Mouse (Mus musculus) midbrain, embryonic 14.5 days (tissue): ENCODE measurements around the gene Sh3glb2. TPM values are rescaled to one million over a fixed set of nuclear protein-coding genes. Genes with fewer than 3 reads are reported as not detected.

Experiments used
- ATAC-seq: fragments of 200-750 bp; cut with Nextera tagmentation; 2 replicates; pipeline ENCODE4 v1.8.0; 2017; ENCODE audit warnings: moderate number of reproducible peaks, moderate library complexity; ENCODE audit not compliant: low FRiP score, low TSS enrichment
- DNase-seq: peaks from one replicate; pipeline ENCODE4 v3.0.0-alpha.2; 2015
- H3K27ac ChIP-seq: fragments of 300-500 bp; sonication (generic); replicated peaks from 2 replicates; pipeline ENCODE4 v1.5.1; 2014; ENCODE audit warnings: mild to moderate bottlenecking, low read depth, low read length, moderate library complexity
- H3K27me3 ChIP-seq: fragments of 300-500 bp; sonication (generic); 2 replicates; pipeline ENCODE4 v1.6.1; 2014; ENCODE audit warnings: low read length, control low read depth, mixed read lengths; ENCODE audit not compliant: control insufficient read depth, insufficient read depth
- H3K36me3 ChIP-seq: fragments of 300-500 bp; sonication (generic); 2 replicates; pipeline ENCODE4 v1.6.1; 2014; ENCODE audit warnings: low read length, control low read depth; ENCODE audit not compliant: control insufficient read depth, insufficient read depth
- H3K4me1 ChIP-seq: fragments of 300-500 bp; sonication (generic); 2 replicates; pipeline ENCODE4 v1.6.1; 2014; ENCODE audit warnings: mild to moderate bottlenecking, antibody characterized with exemption, low read length, control low read depth; ENCODE audit not compliant: control insufficient read depth, insufficient read depth
- H3K4me2 ChIP-seq: fragments of 300-500 bp; sonication (generic); 2 replicates; pipeline ENCODE4 v1.6.1; 2014; ENCODE audit warnings: mild to moderate bottlenecking, low read length, moderate library complexity
- H3K4me3 ChIP-seq: fragments of 300-500 bp; sonication (generic); replicated peaks from 2 replicates; pipeline ENCODE4 v1.5.1; 2014; ENCODE audit warnings: low read depth, low read length
- H3K9ac ChIP-seq: fragments of 300-500 bp; sonication (generic); replicated peaks from 2 replicates; pipeline ENCODE4 v1.6.1; 2014; ENCODE audit warnings: mild to moderate bottlenecking, low read length, moderate library complexity
- H3K9me3 ChIP-seq: fragments of 300-500 bp; sonication (generic); 2 replicates; pipeline ENCODE4 v1.6.1; 2016; ENCODE audit warnings: low read length, control low read depth, mixed read lengths; ENCODE audit not compliant: control insufficient read depth
- WGBS: fragments of 180-500 bp; shearing (Covaris S2); extraction: QIAGEN DNeasy Blood & Tissue Kit; methylation state at CpG from one replicate; pipeline ENCODE4 v1.1.7; 2014; 5-methylcytosine and 5-hydroxymethylcytosine counted together
- polyA plus RNA-seq: library from polyadenylated mRNA; unstranded; fragments of >200 nt; fragmentation: Nextera tagmentation; extraction: Ambion mirVana; gene quantifications from 2 replicates; pipeline ENCODE4 v1.2.1, GENCODE M21; 2014

The Sh3glb2 gene
- polyA plus RNA-seq, 1 experiment from 2014 or later: 129 TPM

DNA sequence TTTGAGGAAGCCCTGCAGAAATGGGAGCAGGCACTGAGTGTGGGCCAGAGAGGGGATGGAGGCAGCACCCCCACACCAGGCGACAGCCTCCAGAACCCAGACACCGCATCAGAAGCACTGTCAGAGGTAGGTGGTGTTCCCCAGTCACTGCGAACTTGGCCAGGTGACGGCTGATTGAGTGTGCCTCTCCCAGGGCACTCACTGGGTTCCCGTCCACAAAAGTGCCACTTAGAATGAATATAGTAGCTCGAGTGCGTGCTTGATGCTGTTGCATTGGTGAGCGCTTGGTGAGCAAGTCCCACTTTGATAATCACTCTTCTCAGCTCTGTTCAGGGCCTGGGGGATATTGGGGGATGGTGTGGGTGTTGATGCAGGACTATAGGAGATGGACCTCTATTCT lies 12.4 kb upstream of the Sh3glb2 start:
- no peak overlapping the region for H3K4me3 ChIP-seq
- 97% methylated on average over 8 of the region's 8 CpGs for WGBS
- H3K4me1 ChIP-seq: no peaks in the 10 kb centered on the region
- peaks cover 83% of the 10 kb centered on the region for H3K36me3 ChIP-seq
- ATAC-seq (no peak), DNase-seq (no peak)
- H3K4me2 ChIP-seq: no peak overlapping the region
- H3K27ac ChIP-seq: no peak overlapping the region
- H3K9me3 ChIP-seq: no peaks in the 10 kb centered on the region
- no peak overlapping the region for H3K9ac ChIP-seq
- H3K27me3 ChIP-seq: no peaks in the 10 kb centered on the region

DNA sequence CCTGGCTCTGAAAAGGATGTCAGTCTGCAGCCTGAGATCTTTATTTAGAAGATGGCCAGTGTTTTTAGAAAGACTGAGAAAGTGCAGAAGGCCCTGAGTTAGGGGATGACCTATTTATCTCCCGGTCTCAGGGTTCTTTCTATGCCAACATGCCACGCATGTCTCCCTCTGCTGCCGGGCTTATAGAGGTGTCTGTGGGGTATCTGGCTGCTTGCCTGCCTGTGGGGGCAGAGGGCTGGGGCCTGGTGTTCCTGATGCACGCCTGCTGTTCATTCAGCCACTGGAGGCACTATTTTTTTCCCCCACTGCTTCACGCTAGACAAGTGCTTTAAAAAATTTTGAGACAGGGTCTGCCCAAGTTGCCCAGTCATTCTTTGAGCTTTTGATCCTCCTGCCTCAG lies 7.1 kb upstream of the Sh3glb2 start:
- H3K9me3 ChIP-seq: no peaks in the 10 kb centered on the region
- H3K27me3 ChIP-seq: no peaks in the 10 kb centered on the region
- H3K4me3 ChIP-seq: no peak overlapping the region
- H3K4me2 ChIP-seq: no peak overlapping the region
- 73% methylated on average over 5 of the region's 5 CpGs for WGBS
- peaks cover 10% of the 10 kb centered on the region for H3K4me1 ChIP-seq
- no peak overlapping the region for H3K27ac ChIP-seq
- H3K36me3 ChIP-seq: peaks cover 42% of the 10 kb centered on the region
- ATAC-seq (no peak), DNase-seq (no peak)
- no peak overlapping the region for H3K9ac ChIP-seq

- Histone ChIP-seq H3K9ac (peak overlapping the region; percentile 73), H3K4me3 (peak overlapping the region; percentile 89)
Observed at GRCm38 (mm10) chr2:30365281-30366069, 6.3 kb upstream of the Sh3glb2 start.

DNA sequence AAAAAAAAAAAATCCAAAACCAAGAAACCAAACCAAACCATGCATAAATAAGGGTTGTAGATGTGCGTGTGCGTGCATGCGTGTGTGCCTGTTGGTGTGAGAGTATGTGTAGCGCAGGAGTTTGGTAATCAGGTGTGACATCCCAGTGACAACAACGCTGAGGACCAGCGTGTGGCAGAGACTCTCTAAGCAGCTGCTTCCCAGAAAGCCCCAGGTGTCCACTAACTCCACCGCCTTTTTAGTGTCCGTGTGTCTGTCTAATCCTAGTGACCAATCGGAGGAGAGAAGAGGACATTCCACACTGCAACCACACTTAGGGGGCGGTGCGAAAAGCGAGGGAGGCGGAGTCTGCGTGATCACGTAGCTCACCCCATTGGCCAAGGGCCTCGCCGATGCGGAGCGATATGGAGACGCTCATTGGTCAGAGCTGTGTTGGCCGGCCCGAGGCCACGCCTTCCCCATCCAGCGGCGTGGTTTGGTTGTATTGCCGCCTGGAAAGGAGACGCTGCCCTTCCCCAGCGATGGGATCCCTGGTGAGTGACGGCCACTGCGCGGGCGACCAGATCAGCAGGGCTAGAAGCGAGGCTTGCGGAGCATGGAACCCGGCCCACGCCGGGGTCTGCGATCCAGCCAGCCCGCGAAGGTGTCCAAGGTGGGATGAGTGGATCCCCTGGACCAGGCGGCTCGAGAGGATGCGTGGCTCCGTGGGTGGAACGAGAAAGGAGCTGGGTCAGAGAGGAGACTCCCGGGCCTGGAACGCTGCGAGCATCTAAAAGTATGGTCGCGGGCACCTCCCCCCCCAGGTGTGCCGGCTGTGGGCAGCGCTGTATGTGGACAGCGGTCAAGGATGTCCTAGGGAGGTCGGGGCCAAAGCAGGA lies 4.9 kb upstream of the Sh3glb2 start, which contains the start of gene Miga2:
Gene Miga2 (plus strand): TSS at position 461 of the 878 bp plus-strand sequence.
- WGBS: under 1% methylated on average over 54 of the region's 54 CpGs
- Histone ChIP-seq H3K9ac (peak within 1 kb of the TSS; percentile 73), H3K4me2 (peak within 1 kb of the TSS; percentile 95), H3K27me3 (no peaks in the 10 kb centered on the region), H3K36me3 (peaks cover 20% of the 10 kb centered on the region), H3K4me1 (peaks cover 12% of the 10 kb centered on the region), H3K4me3 (peak within 1 kb of the TSS; percentile 89), H3K9me3 (no peaks in the 10 kb centered on the region), H3K27ac (peak within 1 kb of the TSS; percentile 70)
- peak; percentile 98 for ATAC-seq
- peak; percentile 99 for DNase-seq

More at GRCm38 (mm10) chr2:30365281-30366069, 6.3 kb upstream of the Sh3glb2 start:
- DNase-seq (no peak), ATAC-seq (no peak)
- H3K4me2 ChIP-seq: peak overlapping the region; percentile 95
- H3K27me3 ChIP-seq: no peaks in the 10 kb centered on the region
- H3K36me3 ChIP-seq: peaks cover 35% of the 10 kb centered on the region
- H3K4me1 ChIP-seq: peaks cover 10% of the 10 kb centered on the region
- 86% methylated on average over 2 of the region's 2 CpGs for WGBS
- no peaks in the 10 kb centered on the region for H3K9me3 ChIP-seq
- no peak overlapping the region for H3K27ac ChIP-seq

DNA sequence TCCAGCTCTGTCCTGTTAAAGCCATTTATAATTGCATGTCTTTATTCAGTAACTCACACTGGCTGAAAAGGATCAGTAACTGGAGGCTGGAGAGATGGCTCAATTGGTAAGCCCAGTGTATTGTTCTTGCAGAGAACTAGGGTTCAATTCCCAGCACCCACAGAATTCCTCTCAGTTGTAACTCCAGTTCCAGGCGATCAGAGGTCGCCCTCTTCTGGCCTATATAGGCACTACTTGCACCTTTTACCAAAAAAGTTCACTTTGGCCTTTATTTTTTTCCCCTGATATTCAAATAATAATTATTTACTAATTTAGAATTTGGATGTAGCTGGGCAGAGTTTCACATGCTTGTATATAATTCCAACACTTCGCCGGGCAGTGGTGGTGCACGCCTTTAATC lies 3.7 kb upstream of the Sh3glb2 start:
- no peak overlapping the region for H3K4me3 ChIP-seq
- ATAC-seq: no peak
- 76% methylated on average over 5 of the region's 5 CpGs for WGBS

GRCm38 (mm10) chr2:30360626-30361025 lies 1.5 kb upstream of the Sh3glb2 start:
- Histone ChIP-seq H3K4me3 (no peak overlapping the region), H3K27me3 (no peaks in the 10 kb centered on the region), H3K36me3 (no peaks in the 10 kb centered on the region), H3K27ac (no peak overlapping the region), H3K9me3 (no peaks in the 10 kb centered on the region), H3K9ac (no peak overlapping the region), H3K4me1 (peaks cover 25% of the 10 kb centered on the region), H3K4me2 (no peak overlapping the region)
- whole genome bisulfite sequencing: 50% methylated on average over 10 of the region's 10 CpGs
- ATAC-seq: no peak
- no peak for DNase-seq

More for the DNA sequence above, 3.7 kb upstream of the Sh3glb2 start:
- Histone ChIP-seq H3K36me3 (peaks cover 9% of the 10 kb centered on the region), H3K27me3 (no peaks in the 10 kb centered on the region), H3K4me2 (no peak overlapping the region), H3K27ac (no peak overlapping the region), H3K9ac (no peak overlapping the region), H3K9me3 (no peaks in the 10 kb centered on the region), H3K4me1 (peaks cover 20% of the 10 kb centered on the region)
- no peak for DNase-seq

DNA sequence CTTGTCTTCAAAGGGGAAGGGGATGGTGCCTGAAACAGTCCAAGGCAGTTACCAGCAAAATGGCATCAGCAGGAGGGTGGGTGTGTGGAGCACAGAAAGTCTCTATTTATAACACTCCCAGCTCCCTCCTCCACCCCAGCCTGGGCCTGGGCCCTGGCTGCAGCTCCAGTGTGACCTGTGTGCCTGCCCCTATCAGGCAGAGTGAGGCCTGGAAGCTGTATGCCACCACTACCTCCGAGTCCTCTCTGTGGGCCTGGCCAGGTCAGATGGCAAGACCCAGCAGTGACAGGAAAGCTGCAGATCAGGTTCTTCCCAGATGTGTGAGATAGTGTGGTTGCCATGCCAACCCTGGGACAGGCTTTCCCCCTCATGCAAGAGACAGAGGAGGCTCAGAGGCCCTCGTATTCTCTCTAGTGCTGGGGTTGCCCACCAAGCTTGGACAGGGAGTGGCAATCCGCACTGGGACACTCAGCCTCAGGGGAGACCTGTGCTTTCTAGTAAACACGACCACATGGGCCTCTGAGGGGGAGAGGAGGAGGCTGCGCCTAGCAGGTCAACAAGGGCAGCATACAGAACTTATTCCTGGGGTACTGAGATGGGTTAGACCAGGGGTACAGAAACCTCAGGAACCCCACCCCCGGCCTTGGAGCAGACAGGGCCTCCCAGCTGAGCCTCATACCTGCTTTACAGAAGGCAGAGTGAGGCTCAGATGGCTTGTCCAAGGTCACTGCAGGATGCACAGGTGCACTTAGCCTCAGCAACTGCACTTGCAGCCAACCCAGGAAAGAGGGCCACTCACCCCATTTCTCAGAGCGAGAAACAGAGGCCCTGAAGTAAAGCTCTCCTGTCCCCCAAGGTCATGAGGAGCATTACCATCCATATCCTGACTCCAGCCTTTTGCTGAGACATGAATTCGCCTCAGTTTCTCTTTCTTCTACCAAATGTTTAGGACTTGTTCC lies 1.3 kb downstream of the Sh3glb2 start:
- H3K27me3 ChIP-seq: no peaks in the 10 kb centered on the region
- H3K4me1 ChIP-seq: peaks cover 15% of the 10 kb centered on the region
- H3K36me3 ChIP-seq: peaks cover 21% of the 10 kb centered on the region
- H3K4me2 ChIP-seq: peak overlapping the region; percentile 81
- no peak for ATAC-seq
- no peak overlapping the region for H3K27ac ChIP-seq
- peak overlapping the region; percentile 83 for H3K9ac ChIP-seq
- H3K9me3 ChIP-seq: no peaks in the 10 kb centered on the region
- DNase-seq: peak; percentile 11
- WGBS: 54% methylated on average over 8 of the region's 8 CpGs
- H3K4me3 ChIP-seq: peak overlapping the region; percentile 72

GRCm38 (mm10) chr2:30356906-30357305 lies 2.2 kb downstream of the Sh3glb2 start:
- Histone ChIP-seq H3K4me3 (no peak overlapping the region), H3K9me3 (no peaks in the 10 kb centered on the region), H3K9ac (no peak overlapping the region), H3K4me2 (no peak overlapping the region), H3K27ac (no peak overlapping the region), H3K36me3 (peaks cover 28% of the 10 kb centered on the region), H3K4me1 (peaks cover 15% of the 10 kb centered on the region), H3K27me3 (no peaks in the 10 kb centered on the region)
- 73% methylated on average over 9 of the region's 9 CpGs for WGBS
- ATAC-seq (no peak), DNase-seq (no peak)
